Mouse (Mus musculus) mature B cell (primary cell): ENCODE measurements around the gene Lmtk3.

Experiments
- in situ Hi-C: fragments of 300-500 bp; cut with MboI; formaldehyde crosslinking; loops from 2 replicates; pipeline ENCODE4 v1.14.3; 2019

Lmtk3 gene

GRCm38 (mm10) chr7:45783511-45784091, at the start of gene Lmtk3:
TSS of gene Lmtk3 (plus strand) at chr7:45783738.
- in situ Hi-C loops: no loop called here

GRCm38 (mm10) chr7:45739162-45739763, 44.3 kb upstream of the Lmtk3 start:
- in situ Hi-C loops: loop anchor here (10.0 kb wide), 1 partner anchor 196 kb away; no protein-coding TSS in a partner anchor

GRCm38 (mm10) chr7:45739820-45740219, 43.7 kb upstream of the Lmtk3 start:
- in situ Hi-C loops: loop anchor here (10.0 kb wide), 1 partner anchor 195 kb away; no protein-coding TSS in a partner anchor

- in situ Hi-C loops: no loop called here
Observed at GRCm38 (mm10) chr7:45741308-45741707, 42.2 kb upstream of the Lmtk3 start.

- in situ Hi-C loops: no loop called here
Observed at GRCm38 (mm10) chr7:45741777-45742176, 41.8 kb upstream of the Lmtk3 start.

- in situ Hi-C loops: no loop called here
Observed at GRCm38 (mm10) chr7:45742338-45742737, 41.2 kb upstream of the Lmtk3 start.

GRCm38 (mm10) chr7:45744387-45744786, 39.2 kb upstream of the Lmtk3 start:
- in situ Hi-C loops: no loop called here

- in situ Hi-C loops: no loop called here
Observed at GRCm38 (mm10) chr7:45746518-45746917, 37.0 kb upstream of the Lmtk3 start.

GRCm38 (mm10) chr7:45747450-45747849, 36.1 kb upstream of the Lmtk3 start:
- in situ Hi-C loops: no loop called here

GRCm38 (mm10) chr7:45748110-45748509, 35.4 kb upstream of the Lmtk3 start:
- in situ Hi-C loops: no loop called here

- in situ Hi-C loops: no loop called here
Observed at GRCm38 (mm10) chr7:45749401-45749800, 34.1 kb upstream of the Lmtk3 start.

GRCm38 (mm10) chr7:45750162-45750561, 33.4 kb upstream of the Lmtk3 start:
- in situ Hi-C loops: no loop called here

GRCm38 (mm10) chr7:45755703-45756102, 27.8 kb upstream of the Lmtk3 start:
- in situ Hi-C loops: no loop called here

GRCm38 (mm10) chr7:45759400-45759799, 24.1 kb upstream of the Lmtk3 start:
- in situ Hi-C loops: no loop called here

- in situ Hi-C loops: no loop called here
Observed at GRCm38 (mm10) chr7:45760151-45760550, 23.4 kb upstream of the Lmtk3 start.

- in situ Hi-C loops: no loop called here
Observed at GRCm38 (mm10) chr7:45765995-45766394, 17.5 kb upstream of the Lmtk3 start.

- in situ Hi-C loops: no loop called here
Observed at GRCm38 (mm10) chr7:45766764-45767163, 16.8 kb upstream of the Lmtk3 start.

GRCm38 (mm10) chr7:45767500-45767899, 16.0 kb upstream of the Lmtk3 start:
- in situ Hi-C loops: no loop called here

GRCm38 (mm10) chr7:45770427-45771082, 13.0 kb upstream of the Lmtk3 start:
- in situ Hi-C loops: no loop called here

- in situ Hi-C loops: no loop called here
Observed at GRCm38 (mm10) chr7:45771101-45771500, 12.4 kb upstream of the Lmtk3 start.

GRCm38 (mm10) chr7:45775237-45775636, 8.3 kb upstream of the Lmtk3 start:
- in situ Hi-C loops: no loop called here

GRCm38 (mm10) chr7:45779081-45779641, 4.4 kb upstream of the Lmtk3 start:
- in situ Hi-C loops: no loop called here

GRCm38 (mm10) chr7:45782271-45782670, 1.3 kb upstream of the Lmtk3 start:
- in situ Hi-C loops: no loop called here
